Mouse (Mus musculus): Measurements from ENCODE around the gene Taf10.

- TF ChIP-seq CTCF (IDR thresholded peaks at IDR 0.05; ENCODE audit: low read depth, low read length) (no peak), POLR2A (IDR thresholded peaks at IDR 0.05; ENCODE audit: extremely low read depth, insufficient read depth, low read length) (no peak)
Observed at GRCm38 (mm10) chr7:105773041-105773440, 28.9 kb upstream of the Taf10 start.
